Mouse (Mus musculus): Measurements from ENCODE around the gene Cyp4a14. TPM values are rescaled to one million over a fixed set of nuclear protein-coding genes. Genes with fewer than 3 reads are reported as not detected.
"Not testable (repeated sequence)": the region's sequence is repeated elsewhere in the genome, so short reads cannot be mapped to it uniquely, and the experiment has no call there.

Cyp4a14 gene
- polyA plus RNA-seq, 1 experiment, result not detected

DNA sequence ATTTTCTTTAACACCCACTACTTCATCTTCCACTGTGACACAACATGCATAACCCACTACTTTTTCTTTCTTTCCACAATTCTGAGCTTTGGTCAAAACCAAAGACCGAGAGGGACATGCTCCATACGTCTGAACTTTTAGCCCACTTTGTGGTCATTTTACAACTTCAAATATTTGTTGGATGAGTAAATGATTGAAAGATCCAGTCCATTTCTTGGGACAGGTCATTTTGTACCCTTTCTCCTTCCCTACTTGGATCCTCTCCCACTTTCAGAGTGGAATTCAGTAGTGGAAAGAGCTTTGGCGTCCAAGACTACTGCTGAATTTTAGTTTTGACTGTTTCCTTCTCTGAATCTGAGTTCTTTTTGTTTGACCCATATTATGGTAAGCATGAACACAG is 1.5 kb upstream of the Cyp4a14 start:
- Histone ChIP-seq H3K36me3 (ENCODE audit: control insufficient read depth, insufficient read depth) (no peaks in the 10 kb centered on the region), H3K79me3 (ENCODE audit: low read depth) (no peaks in the 10 kb centered on the region), H3K79me2 (ENCODE audit: control insufficient read depth, insufficient read depth) (no peaks in the 10 kb centered on the region), H3ac (ENCODE audit: control insufficient read depth, insufficient read length, low read depth) (no peak overlapping the region), H3K4me3 (ENCODE audit: insufficient read depth, poor library complexity, severe bottlenecking) (no peak overlapping the region), H3K27me3 (ENCODE audit: control insufficient read depth, insufficient read depth, insufficient read length) (no peaks in the 10 kb centered on the region)
- TF ChIP-seq MAX (IDR thresholded peaks at IDR 0.05) (no peak), MYOD1 (IDR thresholded peaks at IDR 0.05; ENCODE audit: control insufficient read depth, insufficient read length, low read depth) (no peak), CTCF (IDR thresholded peaks at IDR 0.05; ENCODE audit: control insufficient read depth, insufficient read depth, insufficient read length) (no peak)

DNA sequence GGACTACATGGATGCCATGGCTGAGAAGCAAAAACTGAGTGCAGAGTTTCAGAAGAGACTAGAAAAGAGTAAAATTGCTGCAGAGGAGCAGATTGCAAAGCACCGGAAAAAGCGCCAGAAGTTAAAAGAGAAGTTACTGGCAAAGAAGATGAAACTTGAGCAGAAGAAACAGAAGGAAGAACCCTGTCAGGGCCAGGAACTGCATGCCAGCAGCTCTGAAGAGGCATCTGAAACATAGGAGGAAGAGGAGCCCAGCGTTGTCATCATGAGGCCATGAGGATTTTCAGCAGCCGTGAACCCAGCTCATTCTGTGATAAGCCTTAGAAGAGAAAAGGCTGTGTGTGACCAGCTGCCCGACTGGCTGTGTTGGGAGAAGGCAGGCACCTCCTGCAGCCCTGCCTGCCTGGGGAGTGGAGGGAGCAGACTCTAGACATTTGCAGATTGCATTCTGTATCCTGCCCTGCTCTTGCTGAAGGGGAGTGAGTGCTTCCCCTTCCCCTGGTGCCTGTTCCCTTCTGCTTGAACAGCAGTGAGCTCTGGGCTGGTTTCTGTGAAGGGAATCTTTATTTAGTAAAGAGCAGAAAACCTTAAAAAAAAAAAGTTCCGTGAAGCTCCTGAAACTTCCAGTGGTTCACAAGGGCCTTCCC is 14.8 kb downstream of the Cyp4a14 start:
- Histone ChIP-seq H3K4me3 (ENCODE audit: insufficient read depth, poor library complexity, severe bottlenecking) (no peak overlapping the region), H3K36me3 (ENCODE audit: control insufficient read depth, insufficient read depth) (no peaks in the 10 kb centered on the region), H3ac (ENCODE audit: control insufficient read depth, insufficient read length, low read depth) (no peak overlapping the region), H3K79me3 (ENCODE audit: low read depth) (no peaks in the 10 kb centered on the region), H3K27me3 (ENCODE audit: control insufficient read depth, insufficient read depth, insufficient read length) (no peaks in the 10 kb centered on the region), H3K79me2 (ENCODE audit: control insufficient read depth, insufficient read depth) (no peaks in the 10 kb centered on the region)
- no peak for TF ChIP-seq MYOD1 (IDR thresholded peaks at IDR 0.05; ENCODE audit: control insufficient read depth, insufficient read length, low read depth)
- no peak for TF ChIP-seq MYOG (IDR thresholded peaks at IDR 0.05; ENCODE audit: control insufficient read depth, extremely low read depth, insufficient read length)
- no peak for TF ChIP-seq FOSL1 (IDR thresholded peaks at IDR 0.05; ENCODE audit: insufficient read depth, low read length, poor library complexity, severe bottlenecking)
- no peak for TF ChIP-seq CEBPB (IDR thresholded peaks at IDR 0.05; ENCODE audit: low read depth)
- no peak for TF ChIP-seq CTCF (IDR thresholded peaks at IDR 0.05; ENCODE audit: control insufficient read depth, insufficient read depth, insufficient read length)
- no peak for TF ChIP-seq MAX (IDR thresholded peaks at IDR 0.05)
- TF ChIP-seq USF1 (IDR thresholded peaks at IDR 0.05; ENCODE audit: low read depth), result no peak

DNA sequence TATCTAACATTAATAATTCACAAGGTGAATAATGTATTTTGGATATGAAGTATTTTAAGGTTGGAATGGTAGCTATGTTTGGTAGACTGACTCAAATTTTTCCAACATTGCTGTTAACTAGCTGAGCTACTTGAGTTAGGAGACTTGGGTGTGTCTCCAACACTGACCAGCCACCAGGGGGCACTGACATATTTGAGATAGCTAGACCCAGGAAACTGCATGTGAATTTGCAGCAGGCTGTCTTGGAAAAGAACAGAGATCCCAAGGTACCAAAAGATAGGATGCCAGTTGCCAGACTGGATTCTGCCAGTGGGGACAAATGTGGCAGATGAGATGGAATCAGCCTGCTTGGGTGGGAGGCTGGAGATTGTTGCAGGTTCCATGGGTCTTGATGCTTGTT is 19.9 kb downstream of the Cyp4a14 start:
- not testable (repeated sequence) for H3K36me3 ChIP-seq (ENCODE audit: control insufficient read depth, insufficient read depth)

DNA sequence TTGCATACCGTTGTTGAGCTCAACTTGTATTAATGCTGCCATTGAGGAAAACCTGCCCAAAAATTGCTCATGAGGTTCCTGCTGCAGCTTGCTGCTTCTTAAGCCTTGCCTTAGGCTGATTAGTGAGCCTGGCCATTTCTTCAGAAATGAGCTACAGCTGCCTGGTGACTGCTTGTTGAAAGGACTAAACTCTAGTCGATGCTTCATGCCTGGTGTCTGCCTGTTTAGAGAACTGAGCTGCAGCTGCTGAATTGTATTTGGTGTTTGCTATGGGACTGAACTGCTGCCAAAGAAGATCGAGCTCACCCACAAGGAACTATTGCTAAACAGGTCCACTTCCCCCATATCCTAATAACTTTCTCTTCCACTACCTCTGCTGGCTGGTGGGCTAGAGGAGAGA is 22.4 kb downstream of the Cyp4a14 start:
- not testable (repeated sequence) for H3K27me3 ChIP-seq (ENCODE audit: control insufficient read depth, insufficient read depth, insufficient read length); H3K4me3 ChIP-seq (ENCODE audit: insufficient read depth, poor library complexity, severe bottlenecking); H3ac ChIP-seq (ENCODE audit: control insufficient read depth, insufficient read length, low read depth); H3K79me3 ChIP-seq (ENCODE audit: low read depth); H3K36me3 ChIP-seq (ENCODE audit: control insufficient read depth, insufficient read depth); H3K79me2 ChIP-seq (ENCODE audit: control insufficient read depth, insufficient read depth)

More for the DNA sequence above, 19.9 kb downstream of the Cyp4a14 start:
- H3K79me3 ChIP-seq (ENCODE audit: low read depth); H3ac ChIP-seq (ENCODE audit: control insufficient read depth, insufficient read length, low read depth); H3K79me2 ChIP-seq (ENCODE audit: control insufficient read depth, insufficient read depth); H3K4me3 ChIP-seq (ENCODE audit: insufficient read depth, poor library complexity, severe bottlenecking); H3K27me3 ChIP-seq (ENCODE audit: control insufficient read depth, insufficient read depth, insufficient read length): not testable (repeated sequence)

DNA sequence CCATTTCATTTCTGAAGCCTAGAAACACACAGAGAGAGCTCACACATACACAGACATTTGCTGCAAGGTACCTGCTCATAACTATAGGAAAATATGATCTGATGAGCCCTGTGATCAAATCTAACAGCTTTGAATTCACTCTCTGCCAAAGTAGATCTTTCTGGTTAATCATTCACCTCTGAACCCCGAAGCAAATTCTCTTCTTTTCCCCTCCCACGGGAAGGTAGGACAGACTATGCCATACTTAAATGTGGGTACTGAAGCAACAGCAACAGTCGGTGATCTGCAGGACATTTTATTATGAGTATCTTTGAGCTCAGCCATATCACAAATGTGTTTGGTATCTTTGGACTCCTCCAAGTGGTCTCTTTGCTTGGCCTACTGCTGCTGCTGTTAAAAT is 43.6 kb downstream of the Cyp4a14 start, which contains the start of gene Cyp4a30b:
Cyp4a30b (plus strand) TSS at position 301 of the 400 bp plus-strand sequence.
- H3K4me3 ChIP-seq (ENCODE audit: insufficient read depth, poor library complexity, severe bottlenecking), result no peak within 1 kb of the TSS
- no peaks in the 10 kb centered on the region for H3K79me2 ChIP-seq (ENCODE audit: control insufficient read depth, insufficient read depth)
- H3K36me3 ChIP-seq (ENCODE audit: control insufficient read depth, insufficient read depth), result no peaks in the 10 kb centered on the region
- TF ChIP-seq CEBPB (IDR thresholded peaks at IDR 0.05; ENCODE audit: low read depth), result no peak
- TF ChIP-seq FOSL1 (IDR thresholded peaks at IDR 0.05; ENCODE audit: insufficient read depth, low read length, poor library complexity, severe bottlenecking), result no peak
- TF ChIP-seq MAX (IDR thresholded peaks at IDR 0.05), result no peak
- no peak for TF ChIP-seq MYOD1 (IDR thresholded peaks at IDR 0.05; ENCODE audit: control insufficient read depth, insufficient read length, low read depth)
- TF ChIP-seq CTCF (IDR thresholded peaks at IDR 0.05; ENCODE audit: control insufficient read depth, insufficient read depth, insufficient read length), result no peak
- H3K27me3 ChIP-seq (ENCODE audit: control insufficient read depth, insufficient read depth, insufficient read length), result no peaks in the 10 kb centered on the region
- no peaks in the 10 kb centered on the region for H3K79me3 ChIP-seq (ENCODE audit: low read depth)
- H3ac ChIP-seq (ENCODE audit: control insufficient read depth, insufficient read length, low read depth), result no peak within 1 kb of the TSS

DNA sequence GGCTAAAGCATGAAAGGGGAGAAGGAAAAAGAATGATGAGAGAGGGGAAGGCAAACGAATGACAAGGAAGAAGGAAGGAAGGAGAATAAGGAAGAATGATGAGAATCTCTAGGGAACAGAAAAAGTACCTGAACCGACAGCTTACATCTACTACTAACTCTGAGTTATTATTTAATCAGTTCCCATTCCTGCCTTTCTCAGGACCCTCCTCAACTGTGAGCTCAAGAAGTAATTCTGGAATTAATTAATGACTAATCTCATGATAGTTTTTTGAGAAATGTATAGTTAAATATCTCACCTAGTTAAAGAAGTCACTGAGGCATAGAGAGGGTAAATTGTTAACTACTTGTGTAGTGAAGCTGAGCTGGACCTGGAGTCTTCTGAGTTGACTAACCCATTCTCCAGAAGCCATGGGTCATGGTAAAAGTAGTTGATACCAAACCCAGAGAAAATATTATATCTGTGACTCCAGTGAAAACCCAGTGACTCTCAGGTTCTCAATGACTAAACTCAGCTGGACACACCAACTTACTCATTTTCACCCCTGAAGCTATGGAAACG is 45.3 kb downstream of the Cyp4a14 start:
- no peaks in the 10 kb centered on the region for H3K79me3 ChIP-seq (ENCODE audit: low read depth)
- no peak overlapping the region for H3ac ChIP-seq (ENCODE audit: control insufficient read depth, insufficient read length, low read depth)
- TF ChIP-seq FOSL1 (IDR thresholded peaks at IDR 0.05; ENCODE audit: insufficient read depth, low read length, poor library complexity, severe bottlenecking) (no peak), CTCF (IDR thresholded peaks at IDR 0.05; ENCODE audit: control insufficient read depth, insufficient read depth, insufficient read length) (no peak), MYOG (IDR thresholded peaks at IDR 0.05; ENCODE audit: control insufficient read depth, extremely low read depth, insufficient read length) (no peak), MAX (IDR thresholded peaks at IDR 0.05) (no peak), USF1 (IDR thresholded peaks at IDR 0.05; ENCODE audit: low read depth) (no peak), CEBPB (IDR thresholded peaks at IDR 0.05; ENCODE audit: low read depth) (no peak), MYOD1 (IDR thresholded peaks at IDR 0.05; ENCODE audit: control insufficient read depth, insufficient read length, low read depth) (no peak)
- no peaks in the 10 kb centered on the region for H3K27me3 ChIP-seq (ENCODE audit: control insufficient read depth, insufficient read depth, insufficient read length)
- H3K4me3 ChIP-seq (ENCODE audit: insufficient read depth, poor library complexity, severe bottlenecking), result no peak overlapping the region
- H3K36me3 ChIP-seq (ENCODE audit: control insufficient read depth, insufficient read depth), result no peaks in the 10 kb centered on the region
- H3K79me2 ChIP-seq (ENCODE audit: control insufficient read depth, insufficient read depth), result no peaks in the 10 kb centered on the region

Other genes starting within 250 kb of the Cyp4a14 start
- gene Cyp4a12a, start 197.1 kb downstream of the Cyp4a14 start, polyA plus RNA-seq (2012; fragmentation: generic; extraction: Trizol), result not detected
- 0.07 TPM for gene Cyp4a12b, start 84.5 kb downstream of the Cyp4a14 start, polyA plus RNA-seq (2012; fragmentation: generic; extraction: Trizol)
- not detected for gene Cyp4a30b, start 43.5 kb downstream of the Cyp4a14 start, polyA plus RNA-seq (2012; fragmentation: generic; extraction: Trizol)
- not detected for gene Cyp4a10, start 22.1 kb upstream of the Cyp4a14 start, polyA plus RNA-seq (2012; fragmentation: generic; extraction: Trizol)
- not detected for gene Cyp4a31, start 67.5 kb upstream of the Cyp4a14 start, polyA plus RNA-seq (2012; fragmentation: generic; extraction: Trizol)
- not detected for gene Cyp4a32, start 104.8 kb upstream of the Cyp4a14 start, polyA plus RNA-seq (2012; fragmentation: generic; extraction: Trizol)
- gene Cyp4b1, start 151.6 kb upstream of the Cyp4a14 start, polyA plus RNA-seq (2012; fragmentation: generic; extraction: Trizol), result not detected
- gene Efcab14, start 241.6 kb upstream of the Cyp4a14 start, polyA plus RNA-seq (2012; fragmentation: generic; extraction: Trizol), result 12.6 TPM

Data from C2C12 (cell line).